Mouse (Mus musculus): ENCODE data around the gene Hist2h2ab. TPM values are rescaled to one million over a fixed set of nuclear protein-coding genes. Genes with fewer than 3 reads are reported as not detected.
A peak's percentile ranks its signal among the peaks of the same experiment; 100 is the strongest.

Hist2h2ab gene
- total and polyA plus RNA-seq, 3 experiments = 0.72 to 234 TPM; not detected in 1

GRCm38 (mm10) chr3:96249034-96249345 is 29.3 kb downstream of the Hist2h2ab start:
- no peak for DNase-seq (ENCODE audit: low read depth, low spot score)
- Histone ChIP-seq H3K4me1 (ENCODE audit: control insufficient read depth in 1 of 2, insufficient read depth in 2 of 2, low read length in 2 of 2) (peaks cover 6 to 23% of the 10 kb centered on the region in 2 experiments), H3K9ac (ENCODE audit: control insufficient read depth, low read depth, low read length, poor library complexity, severe bottlenecking) (no peak overlapping the region), H3K9me3 (replicated peaks; ENCODE audit: insufficient read depth, low read length) (no peaks in the 10 kb centered on the region), H3K27me3 (ENCODE audit: control insufficient read depth in 1 of 2, insufficient read depth in 2 of 2, low read length in 2 of 2) (no peaks in the 10 kb centered on the region), H3K36me3 (ENCODE audit: control insufficient read depth in 1 of 2, insufficient read depth in 2 of 2, low read length in 2 of 2) (peaks cover 0 to 43% of the 10 kb centered on the region in 2 experiments; a peak in 2 of 4 replicates), H3K27ac (ENCODE audit: control insufficient read depth, low read depth, low read length) (no peak overlapping the region), H3K79me2 (ENCODE audit: control insufficient read depth, insufficient read depth, low read length, poor library complexity) (peaks cover 2% of the 10 kb centered on the region; the same call in 1 of the 2 replicates), H3K4me3 (ENCODE audit: control insufficient read depth in 1 of 2, insufficient read depth in 1 of 2, low read depth in 2 of 2, low read length in 2 of 2) (no peak overlapping the region)
- TF ChIP-seq POLR2AphosphoS5 (IDR thresholded peaks at IDR 0.05; ENCODE audit: borderline replicate concordance, low read depth, low read length) (0 out of 2 replicates have a peak, but pooled peaks have one; percentile 18), SIN3A (IDR thresholded peaks at IDR 0.05; ENCODE audit: low read length) (no peak), ZC3H11A (IDR thresholded peaks at IDR 0.05; ENCODE audit: low read depth, low read length) (no peak)

DNA sequence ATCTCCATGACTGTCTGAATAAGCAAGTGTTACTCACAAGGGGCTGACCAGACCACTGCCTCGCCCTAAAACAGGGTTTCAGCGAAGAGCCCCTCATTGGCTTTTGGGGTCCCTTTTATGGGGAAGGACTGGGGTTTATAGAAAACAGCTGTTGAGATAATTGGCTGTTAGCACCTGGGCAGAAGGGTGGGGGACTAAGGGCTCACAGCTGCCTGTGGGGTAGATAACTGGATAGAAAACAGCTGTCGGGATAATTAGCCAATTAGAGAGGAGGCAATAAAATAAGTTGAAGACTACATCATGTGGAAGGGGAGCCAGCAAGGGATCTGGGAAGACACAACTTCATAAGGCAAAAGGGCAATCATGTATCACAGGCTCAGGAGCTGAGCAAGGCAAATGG is 31.2 kb downstream of the Hist2h2ab start:
- Histone ChIP-seq H3K27me3 (ENCODE audit: control insufficient read depth in 1 of 2, insufficient read depth in 2 of 2, low read length in 2 of 2) (no peaks in the 10 kb centered on the region), H3K79me2 (ENCODE audit: control insufficient read depth, insufficient read depth, low read length, poor library complexity) (no peaks in the 10 kb centered on the region), H3K27ac (ENCODE audit: control insufficient read depth, low read depth, low read length) (no peak overlapping the region), H3K9me3 (replicated peaks; ENCODE audit: insufficient read depth, low read length) (no peaks in the 10 kb centered on the region), H3K9ac (ENCODE audit: control insufficient read depth, low read depth, low read length, poor library complexity, severe bottlenecking) (peak overlapping the region; percentile 16; the same call in 1 of the 2 replicates), H3K4me1 (ENCODE audit: control insufficient read depth in 1 of 2, insufficient read depth in 2 of 2, low read length in 2 of 2) (peaks cover 16 to 33% of the 10 kb centered on the region in 2 experiments), H3K4me3 (ENCODE audit: control insufficient read depth in 1 of 2, insufficient read depth in 1 of 2, low read depth in 2 of 2, low read length in 2 of 2) (no peak overlapping the region), H3K36me3 (ENCODE audit: control insufficient read depth in 1 of 2, insufficient read depth in 2 of 2, low read length in 2 of 2) (peaks cover 0 to 49% of the 10 kb centered on the region in 2 experiments; a peak in 2 of 4 replicates)
- TF ChIP-seq MEF2A (IDR thresholded peaks at IDR 0.05; ENCODE audit: extremely low read depth, insufficient replicate concordance, low read depth, low read length, poor library complexity, severe bottlenecking) (no peak), ELF1 (IDR thresholded peaks at IDR 0.05; ENCODE audit: low read depth, low read length) (no peak), CTCF (IDR thresholded peaks at IDR 0.05 in 2 of 3, conservative IDR thresholded peaks at IDR 0.05 in 1 of 3; ENCODE audit: control insufficient read depth in 1 of 3, insufficient read depth in 1 of 3, low read depth in 2 of 3, low read length in 3 of 3, poor library complexity in 1 of 3, severe bottlenecking in 1 of 3) (no peak), CHD1 (IDR thresholded peaks at IDR 0.05; ENCODE audit: low read depth, low read length) (no peak), BHLHE40 (IDR thresholded peaks at IDR 0.05; ENCODE audit: borderline replicate concordance, low read depth, low read length) (no peak)
- no peak for DNase-seq (ENCODE audit: low read depth, low spot score)

GRCm38 (mm10) chr3:96251787-96252186 is 32.1 kb downstream of the Hist2h2ab start:
- no peaks in the 10 kb centered on the region for H3K9me3 ChIP-seq (replicated peaks; ENCODE audit: insufficient read depth, low read length)

More at GRCm38 (mm10) chr3:96251787-96252186, 32.1 kb downstream of the Hist2h2ab start:
- no peaks in the 10 kb centered on the region for H3K27me3 ChIP-seq (ENCODE audit: control insufficient read depth in 1 of 2, insufficient read depth in 2 of 2, low read length in 2 of 2)
- H3K36me3 ChIP-seq (ENCODE audit: control insufficient read depth in 1 of 2, insufficient read depth in 2 of 2, low read length in 2 of 2) = peaks cover 0 to 56% of the 10 kb centered on the region in 2 experiments; a peak in 2 of 4 replicates
- no peak overlapping the region for H3K27ac ChIP-seq (ENCODE audit: control insufficient read depth, low read depth, low read length)
- H3K9ac ChIP-seq (ENCODE audit: control insufficient read depth, low read depth, low read length, poor library complexity, severe bottlenecking) = no peak overlapping the region
- no peak for TF ChIP-seq SMC3 (IDR thresholded peaks at IDR 0.05; ENCODE audit: low read depth, low read length)
- TF ChIP-seq TAL1 (IDR thresholded peaks at IDR 0.05; ENCODE audit: low read length) = no peak
- TF ChIP-seq MXI1 (IDR thresholded peaks at IDR 0.05; ENCODE audit: low read depth, low read length) = no peak
- TF ChIP-seq MYB (IDR thresholded peaks at IDR 0.05; ENCODE audit: low read depth, low read length) = no peak
- TF ChIP-seq ZC3H11A (IDR thresholded peaks at IDR 0.05; ENCODE audit: low read depth, low read length) = no peak
- no peak for TF ChIP-seq POLR2AphosphoS5 (IDR thresholded peaks at IDR 0.05; ENCODE audit: borderline replicate concordance, low read depth, low read length)
- TF ChIP-seq CTCF (IDR thresholded peaks at IDR 0.05 in 2 of 3, conservative IDR thresholded peaks at IDR 0.05 in 1 of 3; ENCODE audit: control insufficient read depth in 1 of 3, insufficient read depth in 1 of 3, low read depth in 2 of 3, low read length in 3 of 3, poor library complexity in 1 of 3, severe bottlenecking in 1 of 3) = no peak
- no peak for TF ChIP-seq ZMIZ1 (IDR thresholded peaks at IDR 0.05; ENCODE audit: low read depth, low read length)
- TF ChIP-seq USF1 (IDR thresholded peaks at IDR 0.05; ENCODE audit: low read depth, low read length) = no peak
- no peak for TF ChIP-seq TBP (IDR thresholded peaks at IDR 0.05; ENCODE audit: low read depth, low read length)
- TF ChIP-seq RAD21 (IDR thresholded peaks at IDR 0.05; ENCODE audit: low read depth, low read length) = no peak
- TF ChIP-seq UBTF (IDR thresholded peaks at IDR 0.05; ENCODE audit: borderline replicate concordance, insufficient read depth, low read depth, low read length) = no peak
- TF ChIP-seq KAT2A (conservative IDR thresholded peaks at IDR 0.05; ENCODE audit: low read depth, low read length) = no peak
- TF ChIP-seq CHD2 (IDR thresholded peaks at IDR 0.05; ENCODE audit: low read length) = no peak
- TF ChIP-seq MAZ (IDR thresholded peaks at IDR 0.05; ENCODE audit: low read depth, low read length) = no peak
- no peak for TF ChIP-seq HCFC1 (IDR thresholded peaks at IDR 0.05; ENCODE audit: low read depth, low read length)
- no peak for TF ChIP-seq MEF2A (IDR thresholded peaks at IDR 0.05; ENCODE audit: extremely low read depth, insufficient replicate concordance, low read depth, low read length, poor library complexity, severe bottlenecking)
- no peak for DNase-seq (ENCODE audit: low read depth, low spot score)
- H3K4me3 ChIP-seq (ENCODE audit: control insufficient read depth in 1 of 2, insufficient read depth in 1 of 2, low read depth in 2 of 2, low read length in 2 of 2) = no peak overlapping the region
- peaks cover 23 to 40% of the 10 kb centered on the region in 2 experiments for H3K4me1 ChIP-seq (ENCODE audit: control insufficient read depth in 1 of 2, insufficient read depth in 2 of 2, low read length in 2 of 2)
- no peaks in the 10 kb centered on the region for H3K79me2 ChIP-seq (ENCODE audit: control insufficient read depth, insufficient read depth, low read length, poor library complexity)

Measured in MEL (cell line).